Mouse (Mus musculus) E14TG2a.4 (cell line): ENCODE results near the gene Senp6.

Experiments used
- CTCF ChIP-seq: conservative IDR thresholded peaks from 2 replicates; pipeline ENCODE4 v1.5.1; 2014; ENCODE audit warnings: low read length
- POU5F1 ChIP-seq: IDR thresholded peaks from 2 replicates; pipeline ENCODE4 v1.6.1; 2014; ENCODE audit warnings: low read length, borderline replicate concordance

DNA sequence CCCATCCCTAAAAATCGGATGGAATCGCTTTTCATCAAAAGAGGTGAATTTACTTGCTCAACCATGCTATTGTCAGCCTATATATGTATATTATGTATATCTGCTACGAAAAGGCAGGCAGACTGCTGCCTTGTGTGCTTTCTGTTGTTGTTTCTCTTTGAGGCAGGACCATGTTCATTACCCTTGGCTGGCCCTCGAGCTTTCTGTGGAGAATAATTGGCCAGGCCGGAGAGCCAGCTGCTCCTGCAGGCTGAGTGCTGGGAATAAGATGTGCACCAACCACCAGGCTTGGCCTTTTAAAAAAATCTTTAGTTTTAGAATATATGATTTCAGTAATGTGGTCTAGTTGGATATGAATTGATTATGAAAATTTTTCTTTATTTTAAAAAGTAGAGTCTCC lies 117.4 kb downstream of the Senp6 start:
- TF ChIP-seq CTCF (no peak), POU5F1 (no peak)
